Mouse (Mus musculus) frontal cortex, adult (tissue): ENCODE data around the gene Cwc25.
A peak's percentile ranks its signal among the peaks of the same experiment; 100 is the strongest.

Source experiments
- ATAC-seq: cut with Nextera tagmentation; 2 replicates; pipeline ENCODE4 v1.9.2; 2017; ENCODE audit warnings: mild to moderate bottlenecking, moderate library complexity, mixed read lengths; ENCODE audit not compliant: low TSS enrichment

Cwc25 gene

GRCm38 (mm10) chr11:97766154-97766881 is at the start of gene Cwc25:
Gene Cwc25, minus strand, starts transcription at chr11:97766556.
- ATAC-seq, result peak; percentile 97

- no peak for ATAC-seq
Observed at GRCm38 (mm10) chr11:97815736-97816135, 49.4 kb upstream of the Cwc25 start.

DNA sequence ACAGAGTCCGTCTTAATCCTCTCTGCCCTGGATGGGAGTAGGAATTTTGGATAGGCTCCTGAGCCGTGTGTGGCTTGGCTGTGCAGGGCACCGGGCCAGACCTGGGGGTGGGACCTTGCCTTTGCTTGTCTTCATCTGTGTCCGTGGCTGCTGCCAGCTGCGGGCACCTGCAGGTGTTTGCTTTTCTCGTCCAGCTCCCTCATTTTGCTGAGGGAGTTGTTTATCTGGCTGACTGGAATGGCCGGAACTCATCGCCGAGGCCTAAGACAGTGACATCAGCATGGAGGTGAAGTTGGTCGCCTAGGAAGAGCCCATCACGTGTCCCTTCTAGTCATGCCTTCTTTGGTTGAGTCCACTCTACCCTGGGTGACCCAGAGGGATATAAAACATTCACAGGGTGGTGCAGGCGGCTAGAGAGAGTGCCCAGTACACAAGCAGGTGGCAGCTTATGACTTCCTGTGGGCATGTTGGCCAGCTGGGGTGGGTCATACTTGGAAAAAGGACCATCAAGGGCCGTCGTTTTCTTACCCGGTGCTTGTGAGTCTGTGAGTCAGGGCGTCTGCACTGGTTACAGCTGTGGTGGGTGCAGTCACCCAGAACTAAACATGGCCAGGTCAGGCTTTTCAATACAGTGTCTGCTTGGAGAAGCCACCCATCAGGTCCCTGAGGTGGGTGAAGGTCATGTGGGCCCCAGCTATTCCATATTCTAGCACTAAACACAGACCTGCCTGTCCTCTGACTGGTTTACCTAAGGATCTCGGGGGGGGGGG is 47.6 kb upstream of the Cwc25 start:
- ATAC-seq, result no peak

DNA sequence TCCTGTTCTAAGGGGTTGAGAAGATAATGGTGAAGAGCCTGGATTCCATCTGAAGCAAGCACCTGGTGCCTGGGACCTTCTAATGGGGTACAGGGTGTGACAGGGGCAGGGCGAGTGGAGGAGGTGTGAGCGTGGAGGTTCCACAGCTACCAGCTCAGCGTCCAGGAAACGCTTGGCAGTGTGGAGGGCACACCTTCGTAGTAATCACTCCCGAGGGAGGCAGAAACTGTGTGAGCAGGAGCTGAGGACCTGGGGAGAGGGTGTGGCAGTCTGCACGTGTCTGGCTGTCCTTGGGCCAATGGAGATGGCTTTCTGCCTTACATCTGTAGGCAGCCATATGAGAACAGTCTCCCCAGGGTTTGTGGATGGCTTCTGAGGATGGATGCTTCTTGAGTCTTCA is 46.7 kb upstream of the Cwc25 start:
- ATAC-seq, result 0 out of 2 replicates have a peak, but pooled peaks have one; percentile 15

DNA sequence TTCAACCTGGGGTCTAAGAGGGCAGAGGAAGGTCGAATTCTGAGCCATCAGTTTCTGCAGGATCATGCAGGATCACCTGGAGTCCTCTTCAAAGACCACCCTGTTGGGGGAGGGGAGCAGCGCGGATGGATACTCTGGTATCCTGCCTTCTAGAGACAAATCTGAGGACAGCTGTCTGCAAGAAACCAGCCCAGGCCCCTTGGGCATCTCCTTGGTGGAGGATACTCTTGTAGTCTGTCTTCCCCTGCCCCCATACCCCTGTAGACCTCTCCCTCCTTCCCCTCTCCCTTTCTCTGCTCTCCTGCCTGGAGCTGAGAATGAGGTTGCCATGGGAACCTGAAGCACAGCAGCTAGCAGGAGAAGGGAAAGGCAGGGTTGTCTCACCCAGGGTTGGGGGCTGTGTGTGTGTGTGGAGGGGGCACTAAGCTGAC is 46.1 kb upstream of the Cwc25 start:
- ATAC-seq, result peak; percentile 60

GRCm38 (mm10) chr11:97811569-97812362 is 45.4 kb upstream of the Cwc25 start:
- no peak for ATAC-seq

DNA sequence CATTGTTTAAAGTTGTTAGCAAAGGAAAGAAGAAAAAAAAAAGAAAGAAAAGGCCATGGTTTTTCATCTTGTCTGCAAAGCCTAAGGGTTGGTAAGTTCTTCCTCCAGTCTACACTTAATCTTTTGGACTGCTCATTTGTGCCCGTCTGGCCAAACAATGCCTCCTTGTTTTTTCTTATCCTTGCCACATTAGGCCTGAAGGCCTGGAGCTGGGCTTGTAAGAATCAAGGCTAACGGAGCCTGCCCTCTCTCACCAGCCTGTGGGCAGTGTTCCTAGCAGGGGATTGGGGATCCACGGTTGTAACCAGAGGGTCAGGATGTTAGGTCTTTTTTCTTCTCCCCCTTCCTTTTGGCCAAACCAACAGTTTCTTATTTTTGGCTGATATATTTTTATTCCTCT is 44.6 kb upstream of the Cwc25 start:
- ATAC-seq, result no peak

DNA sequence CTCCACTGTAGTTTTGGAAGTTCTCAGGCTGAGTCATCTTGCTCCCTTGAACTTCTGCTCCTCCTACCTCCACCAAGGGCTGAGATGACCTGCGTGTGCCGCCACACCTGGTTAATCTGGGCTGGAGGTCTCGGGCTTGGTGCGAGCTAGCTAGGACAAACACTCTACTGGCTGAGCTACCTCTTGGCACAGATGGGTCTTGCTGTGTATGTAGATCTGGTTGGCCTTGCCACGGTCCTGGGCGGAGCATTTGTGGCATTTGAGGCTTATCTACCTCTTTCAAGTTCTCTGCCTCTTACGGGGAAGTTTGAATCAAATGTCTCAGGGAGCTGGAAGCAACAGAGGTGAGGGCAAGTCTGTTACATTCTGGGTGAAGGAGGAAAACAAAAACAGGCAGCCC is 44.0 kb upstream of the Cwc25 start:
- ATAC-seq, result no peak

- ATAC-seq, result no peak
Observed at GRCm38 (mm10) chr11:97809235-97810121, 43.1 kb upstream of the Cwc25 start.

- ATAC-seq, result no peak
Observed at GRCm38 (mm10) chr11:97808621-97809234, 42.4 kb upstream of the Cwc25 start.

GRCm38 (mm10) chr11:97808093-97808492 is 41.7 kb upstream of the Cwc25 start:
- no peak for ATAC-seq

- ATAC-seq, result no peak
Observed at GRCm38 (mm10) chr11:97807626-97808025, 41.3 kb upstream of the Cwc25 start.

DNA sequence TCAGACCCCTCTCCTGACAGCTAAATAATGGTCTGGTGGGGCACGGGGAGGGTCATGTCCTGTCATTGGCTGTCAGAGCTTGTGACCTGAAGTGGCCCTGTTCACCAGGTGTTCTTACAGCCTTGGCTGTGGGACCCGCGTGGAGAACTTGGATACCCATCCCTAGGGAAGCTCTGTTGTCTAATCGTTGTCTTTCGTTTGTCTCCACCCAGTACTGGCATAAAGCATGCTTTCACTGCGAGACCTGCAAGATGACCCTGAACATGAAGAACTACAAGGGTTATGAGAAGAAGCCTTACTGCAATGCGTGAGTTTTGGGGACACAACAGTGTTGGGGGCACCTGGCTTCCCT is 40.2 kb upstream of the Cwc25 start:
- ATAC-seq, result no peak

DNA sequence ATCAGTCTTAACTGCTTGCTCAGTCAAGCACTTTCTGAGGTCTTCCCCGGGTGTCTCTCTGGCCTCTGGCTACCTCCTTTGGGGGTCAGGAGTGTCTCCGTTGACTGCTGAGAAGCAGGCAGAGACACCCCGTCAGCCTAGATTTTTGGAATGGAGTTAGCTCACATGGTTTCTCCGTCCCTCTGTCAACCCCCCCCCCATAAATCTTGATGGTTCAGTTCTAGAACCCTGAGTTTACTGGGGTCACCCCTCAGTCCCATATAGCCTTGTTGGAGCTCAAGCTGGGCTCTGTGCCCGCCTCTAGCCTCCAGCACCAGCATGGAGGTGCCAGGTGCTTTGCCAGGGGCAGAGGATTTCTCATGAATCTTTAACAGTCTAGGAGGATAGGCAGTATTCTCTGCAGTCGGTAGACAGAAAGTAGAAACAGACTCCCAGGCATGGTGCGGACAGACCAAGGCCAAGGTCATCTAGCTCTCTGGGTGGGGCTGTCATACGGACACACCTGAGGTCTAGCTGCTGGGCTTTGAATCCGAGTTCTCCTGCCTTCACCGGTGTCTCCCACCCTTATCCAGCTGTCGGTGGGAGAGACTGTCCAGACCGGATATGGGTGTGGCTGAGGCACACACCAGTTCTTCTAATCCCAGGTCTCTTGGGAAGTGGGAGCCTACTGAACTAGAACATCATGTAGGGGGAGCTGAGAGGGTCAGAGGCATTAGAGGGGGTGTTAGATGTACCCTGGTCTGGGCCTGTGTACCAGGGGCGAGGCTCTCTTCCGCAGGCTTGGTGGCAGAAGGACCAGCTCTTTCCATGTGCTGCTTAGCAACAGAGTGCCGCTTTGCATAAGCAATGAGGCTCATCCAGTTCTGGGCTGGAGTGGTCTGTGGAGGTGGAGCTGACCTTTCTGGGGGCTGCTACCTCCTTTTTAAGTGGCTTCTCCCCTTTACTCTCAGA is 39.6 kb upstream of the Cwc25 start:
- no peak for ATAC-seq

- no peak for ATAC-seq
Observed at GRCm38 (mm10) chr11:97804841-97805661, 38.7 kb upstream of the Cwc25 start.

GRCm38 (mm10) chr11:97803847-97804246 is 37.5 kb upstream of the Cwc25 start:
- ATAC-seq, result no peak

DNA sequence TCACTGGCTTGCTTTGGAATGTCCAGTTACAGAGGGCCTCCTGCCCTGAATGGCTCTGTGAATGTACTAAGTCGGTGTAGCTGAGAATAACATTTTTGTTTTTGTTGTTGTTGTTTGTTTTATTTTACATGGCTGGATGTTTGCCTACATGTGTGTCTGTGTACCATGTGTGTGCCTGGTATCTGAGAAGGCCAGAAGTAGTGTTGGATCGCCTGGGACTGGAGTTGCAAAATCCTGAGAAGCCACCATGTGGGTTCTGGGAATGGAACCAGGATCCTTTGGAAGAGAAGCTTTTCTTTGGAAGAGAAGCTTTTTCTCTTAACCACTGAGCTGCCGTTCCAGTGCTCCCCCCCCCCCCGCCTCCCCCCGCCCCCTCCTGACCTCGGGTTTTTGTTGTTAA is 36.1 kb upstream of the Cwc25 start:
- ATAC-seq, result no peak

DNA sequence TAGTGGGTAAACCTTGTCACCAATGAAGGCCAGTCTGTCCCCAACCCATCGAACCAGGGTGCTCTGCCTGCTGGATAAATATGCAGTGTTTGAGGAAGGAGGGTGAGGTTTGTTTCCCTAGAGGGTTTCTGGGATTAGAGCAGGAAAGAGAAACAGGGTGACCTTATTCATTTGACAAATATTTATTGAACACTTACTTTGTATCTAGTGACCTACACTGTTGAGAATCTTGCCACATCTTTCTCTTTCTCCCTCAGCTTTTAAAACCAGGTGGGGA is 35.8 kb upstream of the Cwc25 start:
- no peak for ATAC-seq
